Mouse (Mus musculus) testis, adult 2 months (tissue): Measurements from ENCODE around the gene Nos1ap.

Experiments
- CTCF ChIP-seq: fragments of 200-500 bp; IDR thresholded peaks from 2 replicates; pipeline ENCODE4 v1.5.1; 2012; ENCODE audit warnings: low read depth, mild to moderate bottlenecking, inconsistent platforms, low read length, moderate library complexity; ENCODE audit not compliant: control insufficient read depth, insufficient read depth, insufficient replicate concordance
- POLR2A ChIP-seq: fragments of 200-500 bp; IDR thresholded peaks from 2 replicates; pipeline ENCODE4 v1.6.1; 2012; ENCODE audit warnings: low read depth, mild to moderate bottlenecking, inconsistent platforms, low read length, moderate library complexity; ENCODE audit not compliant: control insufficient read depth

DNA sequence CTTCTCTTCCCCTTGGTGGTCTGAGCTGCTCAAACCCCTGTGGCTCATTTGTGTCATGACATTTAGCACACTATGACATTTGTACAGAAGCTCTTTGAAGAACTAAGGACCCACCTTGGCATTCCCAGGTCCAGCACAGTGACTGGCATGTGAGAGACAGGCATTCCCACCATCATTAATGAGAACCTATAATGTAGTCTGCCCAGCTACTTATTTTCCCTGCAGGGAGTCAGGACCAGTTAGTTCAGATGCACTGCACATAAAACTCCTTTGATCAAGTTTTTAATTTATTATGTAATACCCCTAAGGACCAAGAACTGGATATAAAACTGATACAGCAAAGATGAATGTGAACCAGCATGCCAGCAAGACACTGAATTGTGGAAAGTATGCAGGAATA is 238.6 kb downstream of the Nos1ap start:
- TF ChIP-seq POLR2A (no peak), CTCF (no peak)
